Mouse (Mus musculus): ENCODE measurements around the gene Fam204a. TPM values are rescaled to one million over a fixed set of nuclear protein-coding genes. Genes with fewer than 3 reads are reported as not detected.

Fam204a gene
- total and polyA plus RNA-seq, 3 experiments = 9.3 to 76.5 (median 37.7) TPM

DNA sequence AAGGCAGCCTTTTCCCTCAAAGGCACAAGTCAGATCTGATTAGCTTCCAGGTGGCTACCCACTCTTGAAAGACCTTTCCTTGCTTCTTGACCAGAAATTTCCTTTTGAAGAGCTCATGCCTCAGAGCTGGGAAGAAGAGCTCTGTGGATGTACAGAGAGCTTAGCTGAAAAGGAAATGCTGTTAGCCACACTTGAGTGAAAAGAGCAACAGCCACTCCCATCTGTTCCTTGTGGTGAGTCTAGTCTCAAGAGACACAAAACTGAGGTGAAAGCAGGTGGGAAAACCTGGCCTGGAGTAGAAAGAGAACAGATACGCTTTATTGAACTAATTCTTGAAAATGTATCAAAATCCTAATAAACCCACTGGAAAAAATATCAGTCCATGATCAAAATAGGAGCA, 43.6 kb downstream of the Fam204a start:
- no peak for ATAC-seq (ENCODE audit: extremely low read depth, insufficient number of reproducible peaks, low FRiP score, poor library complexity, severe bottlenecking)

DNA sequence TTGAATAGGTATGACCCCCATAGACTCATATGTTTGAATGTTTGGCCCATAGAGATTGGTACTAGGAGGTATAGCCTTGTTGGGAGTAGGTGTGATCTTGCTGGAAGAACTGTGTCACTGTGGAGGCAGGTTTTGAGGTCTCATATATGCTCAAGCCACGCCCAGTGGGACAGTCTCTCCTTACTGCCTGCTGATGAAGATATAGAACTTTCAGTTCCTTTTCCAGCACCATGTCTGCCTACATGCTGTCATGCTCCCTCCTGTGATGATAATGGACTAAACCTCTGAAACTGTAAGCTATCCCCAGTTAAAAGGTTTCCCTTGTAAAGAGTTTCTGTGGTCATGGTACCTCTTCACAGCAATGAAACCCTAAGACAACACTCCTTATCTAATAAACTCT, 44.3 kb downstream of the Fam204a start:
- Histone ChIP-seq H3K4me1 (ENCODE audit: insufficient read depth, low read depth, low read length) (0 out of 2 replicates have a peak, but pooled peaks cover 2% of the 10 kb centered on the region), H3K36me3 (replicated peaks) (peaks cover 7% of the 10 kb centered on the region)
- DNase-seq (ENCODE audit: low spot score) = no peak

More for the DNA sequence above, 43.6 kb downstream of the Fam204a start:
- Histone ChIP-seq H3K9me3 (replicated peaks) (no peaks in the 10 kb centered on the region), H3K4me3 (ENCODE audit: low read depth, low read length) (no peak overlapping the region), H3K27me3 (ENCODE audit: insufficient read depth, low read length) (no peaks in the 10 kb centered on the region), H3K36me3 (replicated peaks) (peaks cover 8% of the 10 kb centered on the region), H3K4me1 (ENCODE audit: insufficient read depth, low read depth, low read length) (0 out of 2 replicates have a peak, but pooled peaks cover 2% of the 10 kb centered on the region)
- DNase-seq (ENCODE audit: low spot score) = no peak
- no peak for TF ChIP-seq CTCF (IDR thresholded peaks at IDR 0.05; ENCODE audit: low read depth, low read length)

DNA sequence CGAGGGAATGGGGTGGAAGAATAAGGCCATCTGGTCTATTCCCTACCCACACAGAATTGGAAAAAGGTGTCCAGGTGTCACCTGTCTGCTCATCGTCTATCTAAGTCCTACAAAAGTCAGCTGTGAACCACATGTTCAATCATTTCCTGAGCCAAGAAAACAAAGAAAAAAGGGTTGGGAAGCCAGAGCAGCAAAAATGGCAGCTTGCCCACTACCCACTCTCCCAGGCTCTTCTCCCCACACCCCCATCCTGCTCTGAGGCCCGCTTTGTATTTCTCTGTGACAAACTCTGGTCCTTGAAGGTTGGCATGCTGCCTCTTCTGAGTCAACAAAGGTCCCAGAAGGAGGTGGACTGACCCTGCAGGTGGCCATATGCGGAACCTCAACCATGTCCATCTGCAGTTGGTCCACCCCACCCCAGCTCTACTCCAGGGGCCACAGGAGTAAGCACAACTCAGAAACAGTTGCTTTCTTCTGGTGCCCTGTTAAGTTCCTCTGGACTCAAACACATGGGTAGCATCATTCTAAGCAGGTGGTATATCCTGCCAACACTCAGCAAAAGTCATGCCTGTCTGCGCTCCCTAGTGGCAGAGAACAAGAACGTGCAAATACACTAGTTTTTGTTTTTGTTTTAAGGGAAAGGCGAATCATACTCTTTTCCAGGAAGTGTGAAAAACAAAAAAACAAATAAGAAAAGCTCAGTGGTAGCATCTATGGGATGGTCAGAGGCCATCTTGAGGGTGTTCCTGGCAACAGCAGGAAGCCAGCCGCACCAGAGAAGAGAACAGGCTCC, 47.5 kb downstream of the Fam204a start:
- ATAC-seq (ENCODE audit: extremely low read depth, insufficient number of reproducible peaks, low FRiP score, poor library complexity, severe bottlenecking) (no peak), DNase-seq (ENCODE audit: low spot score) (no peak)
- no peaks in the 10 kb centered on the region for H3K9me3 ChIP-seq (replicated peaks)
- H3K4me1 ChIP-seq (ENCODE audit: insufficient read depth, low read depth, low read length) = 0 out of 2 replicates have a peak, but pooled peaks cover 2% of the 10 kb centered on the region
- H3K36me3 ChIP-seq (replicated peaks) = peaks cover 3% of the 10 kb centered on the region
- no peaks in the 10 kb centered on the region for H3K27me3 ChIP-seq (ENCODE audit: insufficient read depth, low read length)
- TF ChIP-seq GATA2 (IDR thresholded peaks at IDR 0.05; ENCODE audit: borderline replicate concordance, low read depth, low read length) = no peak
- no peak for TF ChIP-seq TAL1 (conservative IDR thresholded peaks at IDR 0.05; ENCODE audit: low read depth, low read length)
- no peak for TF ChIP-seq POLR2AphosphoS5 (IDR thresholded peaks at IDR 0.05; ENCODE audit: insufficient replicate concordance, low read depth, low read length)
- no peak overlapping the region for H3K4me3 ChIP-seq (ENCODE audit: low read depth, low read length)

More for the DNA sequence above, 44.3 kb downstream of the Fam204a start:
- Histone ChIP-seq H3K27me3 (ENCODE audit: insufficient read depth, low read length) (no peaks in the 10 kb centered on the region), H3K4me3 (ENCODE audit: low read depth, low read length) (no peak overlapping the region), H3K9me3 (replicated peaks) (no peaks in the 10 kb centered on the region)
- TF ChIP-seq TAL1 (conservative IDR thresholded peaks at IDR 0.05; ENCODE audit: low read depth, low read length) = no peak
- no peak for TF ChIP-seq GATA2 (IDR thresholded peaks at IDR 0.05; ENCODE audit: borderline replicate concordance, low read depth, low read length)
- no peak for TF ChIP-seq GATA1 (IDR thresholded peaks at IDR 0.05; ENCODE audit: borderline replicate concordance, low read length)
- TF ChIP-seq POLR2AphosphoS5 (IDR thresholded peaks at IDR 0.05; ENCODE audit: insufficient replicate concordance, low read depth, low read length) = no peak
- no peak for TF ChIP-seq CTCF (IDR thresholded peaks at IDR 0.05; ENCODE audit: low read depth, low read length)
- no peak for ATAC-seq (ENCODE audit: extremely low read depth, insufficient number of reproducible peaks, low FRiP score, poor library complexity, severe bottlenecking)

DNA sequence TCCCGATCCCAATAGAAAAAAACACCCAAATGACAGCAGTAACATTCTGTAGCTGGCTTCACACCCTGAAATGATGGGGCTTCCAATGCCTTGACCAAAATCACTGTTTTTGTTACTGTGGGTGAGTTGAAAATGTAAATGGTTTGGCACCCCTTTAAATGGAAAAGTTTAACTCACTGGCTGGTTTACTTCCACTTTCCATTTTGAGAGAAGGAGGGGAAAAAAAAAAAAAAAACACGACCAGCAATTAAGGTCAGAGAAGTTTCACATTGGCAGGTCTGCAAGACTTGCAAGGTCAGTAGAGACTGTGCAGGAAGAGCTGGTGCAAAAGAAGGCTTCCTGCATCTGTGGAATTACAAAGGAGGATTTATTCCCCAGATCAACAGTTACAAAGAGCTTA, 61.1 kb downstream of the Fam204a start:
- no peak for DNase-seq (ENCODE audit: low spot score)
- no peak overlapping the region for H3K4me3 ChIP-seq (ENCODE audit: low read depth, low read length)
- no peaks in the 10 kb centered on the region for H3K4me1 ChIP-seq (ENCODE audit: insufficient read depth, low read depth, low read length)

DNA sequence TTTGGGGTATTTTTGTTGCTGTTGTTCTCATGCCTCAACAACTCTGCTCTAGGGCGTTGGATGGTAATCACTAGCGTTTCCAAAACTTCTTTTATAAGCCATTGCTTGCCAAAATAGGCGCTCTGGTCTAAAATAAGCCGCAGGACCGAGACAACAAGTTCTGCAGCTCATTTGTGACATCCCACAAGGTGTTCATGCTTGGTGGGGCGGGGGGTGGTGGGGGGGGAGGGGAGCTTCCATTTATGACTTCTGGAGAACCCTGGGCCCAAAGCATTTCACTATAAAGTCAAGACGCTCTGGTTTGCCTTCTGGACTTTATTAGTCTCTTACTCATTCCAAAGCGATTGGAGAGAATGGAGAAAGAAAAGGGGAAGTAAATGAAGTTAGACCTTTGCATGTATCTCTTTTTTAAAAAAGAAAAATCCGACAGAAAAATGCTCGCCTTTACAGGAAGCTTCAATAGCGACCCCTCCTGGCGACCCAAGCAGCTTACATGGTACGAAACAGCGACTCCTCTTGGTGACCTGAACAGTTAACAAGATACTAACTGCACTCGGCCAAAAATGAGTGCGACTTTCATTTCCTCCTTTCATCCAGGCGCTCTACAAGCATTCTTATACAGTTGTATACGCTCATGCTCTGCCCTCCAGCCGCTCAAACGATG, 65.8 kb downstream of the Fam204a start:
- peak; percentile 45; the same call in 1 of the 2 replicates for ATAC-seq (ENCODE audit: extremely low read depth, insufficient number of reproducible peaks, low FRiP score, poor library complexity, severe bottlenecking)
- no peak for DNase-seq (ENCODE audit: low spot score)
- TF ChIP-seq CTCF (IDR thresholded peaks at IDR 0.05; ENCODE audit: low read depth, low read length) (peak; percentile 36; the same call in 1 of the 2 replicates), GATA1 (IDR thresholded peaks at IDR 0.05; ENCODE audit: borderline replicate concordance, low read length) (no peak)
- no peaks in the 10 kb centered on the region for H3K4me1 ChIP-seq (ENCODE audit: insufficient read depth, low read depth, low read length)
- peaks cover 4% of the 10 kb centered on the region; the same call in 1 of the 2 replicates for H3K27me3 ChIP-seq (ENCODE audit: insufficient read depth, low read length)
- no peaks in the 10 kb centered on the region for H3K36me3 ChIP-seq (replicated peaks)
- no peaks in the 10 kb centered on the region for H3K9me3 ChIP-seq (replicated peaks)
- no peak overlapping the region for H3K4me3 ChIP-seq (ENCODE audit: low read depth, low read length)

More for the DNA sequence above, 61.1 kb downstream of the Fam204a start:
- Histone ChIP-seq H3K9me3 (replicated peaks) (no peaks in the 10 kb centered on the region), H3K27me3 (ENCODE audit: insufficient read depth, low read length) (peaks cover 5% of the 10 kb centered on the region; the same call in 1 of the 2 replicates), H3K36me3 (replicated peaks) (no peaks in the 10 kb centered on the region)
- TF ChIP-seq POLR2AphosphoS5 (IDR thresholded peaks at IDR 0.05; ENCODE audit: insufficient replicate concordance, low read depth, low read length) (no peak), TAL1 (conservative IDR thresholded peaks at IDR 0.05; ENCODE audit: low read depth, low read length) (no peak)
- no peak for ATAC-seq (ENCODE audit: extremely low read depth, insufficient number of reproducible peaks, low FRiP score, poor library complexity, severe bottlenecking)

- TF ChIP-seq TAL1 (conservative IDR thresholded peaks at IDR 0.05; ENCODE audit: low read depth, low read length) = no peak
- TF ChIP-seq CTCF (IDR thresholded peaks at IDR 0.05; ENCODE audit: low read depth, low read length) = no peak
- no peak for TF ChIP-seq GATA1 (IDR thresholded peaks at IDR 0.05; ENCODE audit: borderline replicate concordance, low read length)
- no peak for TF ChIP-seq POLR2AphosphoS5 (IDR thresholded peaks at IDR 0.05; ENCODE audit: insufficient replicate concordance, low read depth, low read length)
- TF ChIP-seq GATA2 (IDR thresholded peaks at IDR 0.05; ENCODE audit: borderline replicate concordance, low read depth, low read length) = no peak
- H3K9me3 ChIP-seq (replicated peaks) = no peaks in the 10 kb centered on the region
- no peak overlapping the region for H3K4me3 ChIP-seq (ENCODE audit: low read depth, low read length)
- DNase-seq (ENCODE audit: low spot score) = no peak
- H3K4me1 ChIP-seq (ENCODE audit: insufficient read depth, low read depth, low read length) = no peaks in the 10 kb centered on the region
- ATAC-seq (ENCODE audit: extremely low read depth, insufficient number of reproducible peaks, low FRiP score, poor library complexity, severe bottlenecking) = no peak
- H3K27me3 ChIP-seq (ENCODE audit: insufficient read depth, low read length) = peaks cover 2% of the 10 kb centered on the region; the same call in 1 of the 2 replicates
- H3K36me3 ChIP-seq (replicated peaks) = no peaks in the 10 kb centered on the region
Observed at GRCm38 (mm10) chr19:60159827-60160226, 66.7 kb downstream of the Fam204a start.
